Mouse (Mus musculus): ENCODE measurements around the gene Gan.

- TF ChIP-seq CTCF (IDR thresholded peaks at IDR 0.05; ENCODE audit: borderline replicate concordance, insufficient read depth, low read depth, low read length) (no peak), POLR2A (IDR thresholded peaks at IDR 0.05; ENCODE audit: borderline replicate concordance, insufficient read depth, low read length) (no peak)
Observed at GRCm38 (mm10) chr8:117115094-117115493, 42.8 kb upstream of the Gan start.
